Mouse (Mus musculus): ENCODE measurements at regions not wholly inside any gene's neighbourhood (a gene's known extent, or its start where the extent isn't known, plus 50 kb on each side); places are given as distances from the start of the nearest gene placed in this dataset.

GRCm38 (mm10) chr14:91889141-91889631 is 2001.3 kb downstream of the Pcdh9 start:
- Histone ChIP-seq H3K9me3 (replicated peaks; ENCODE audit: control insufficient read depth, low read length) (no peaks in the 10 kb centered on the region), H3K36me3 (ENCODE audit: control insufficient read depth, insufficient read depth, low read length) (no peaks in the 10 kb centered on the region), H3K4me1 (ENCODE audit: control insufficient read depth, insufficient read depth, low read length) (no peaks in the 10 kb centered on the region), H3K4me2 (ENCODE audit: low read length) (no peak overlapping the region), H3K27ac (ENCODE audit: low read depth, low read length) (no peak overlapping the region), H3K27me3 (replicated peaks; ENCODE audit: control insufficient read depth, insufficient read depth, low read length) (no peaks in the 10 kb centered on the region), H3K9ac (ENCODE audit: low read length) (no peak overlapping the region), H3K4me3 (ENCODE audit: low read depth, low read length) (no peak overlapping the region)
- DNase-seq (ENCODE audit: low spot score) (peak; percentile 35), ATAC-seq (no peak)
- WGBS: 82% methylated on average over 9 of the region's 9 CpGs

- Histone ChIP-seq H3K9me3 (replicated peaks; ENCODE audit: control insufficient read depth, low read length) (no peaks in the 10 kb centered on the region), H3K27ac (ENCODE audit: low read depth, low read length) (no peak overlapping the region), H3K4me2 (ENCODE audit: low read length) (no peak overlapping the region), H3K36me3 (ENCODE audit: control insufficient read depth, insufficient read depth, low read length) (no peaks in the 10 kb centered on the region), H3K4me3 (ENCODE audit: low read depth, low read length) (no peak overlapping the region), H3K4me1 (ENCODE audit: control insufficient read depth, insufficient read depth, low read length) (no peaks in the 10 kb centered on the region), H3K27me3 (replicated peaks; ENCODE audit: control insufficient read depth, insufficient read depth, low read length) (no peaks in the 10 kb centered on the region), H3K9ac (ENCODE audit: low read length) (no peak overlapping the region)
- WGBS: 50% methylated on average over 5 of the region's 5 CpGs
- no peak for ATAC-seq
- DNase-seq (ENCODE audit: low spot score): peak; percentile 20
Measured at GRCm38 (mm10) chr14:91865935-91866664, 2024.4 kb downstream of the Pcdh9 start.

GRCm38 (mm10) chr14:91852258-91852657 is 2038.2 kb downstream of the Pcdh9 start:
- Histone ChIP-seq H3K36me3 (ENCODE audit: control insufficient read depth, insufficient read depth, low read length) (no peaks in the 10 kb centered on the region), H3K4me2 (ENCODE audit: low read length) (no peak overlapping the region), H3K27ac (ENCODE audit: low read depth, low read length) (no peak overlapping the region), H3K27me3 (replicated peaks; ENCODE audit: control insufficient read depth, insufficient read depth, low read length) (no peaks in the 10 kb centered on the region), H3K9me3 (replicated peaks; ENCODE audit: control insufficient read depth, low read length) (no peaks in the 10 kb centered on the region; the same call in 1 of the 2 replicates), H3K9ac (ENCODE audit: low read length) (no peak overlapping the region), H3K4me1 (ENCODE audit: control insufficient read depth, insufficient read depth, low read length) (no peaks in the 10 kb centered on the region), H3K4me3 (ENCODE audit: low read depth, low read length) (no peak overlapping the region)
- ATAC-seq: no peak
- no peak for DNase-seq (ENCODE audit: low spot score)
- 96% methylated on average over 8 of the region's 8 CpGs for WGBS

All from forebrain, embryonic 14.5 days (tissue).